Mouse (Mus musculus) testis, adult 2 months (tissue): ENCODE measurements around the gene Serpina3m.

Experiments used
- CTCF ChIP-seq: fragments of 200-500 bp; IDR thresholded peaks from 2 replicates; pipeline ENCODE4 v1.5.1; 2012; ENCODE audit warnings: low read depth, mild to moderate bottlenecking, inconsistent platforms, low read length, moderate library complexity; ENCODE audit not compliant: control insufficient read depth, insufficient read depth, insufficient replicate concordance
- POLR2A ChIP-seq: fragments of 200-500 bp; IDR thresholded peaks from 2 replicates; pipeline ENCODE4 v1.6.1; 2012; ENCODE audit warnings: low read depth, mild to moderate bottlenecking, inconsistent platforms, low read length, moderate library complexity; ENCODE audit not compliant: control insufficient read depth

DNA sequence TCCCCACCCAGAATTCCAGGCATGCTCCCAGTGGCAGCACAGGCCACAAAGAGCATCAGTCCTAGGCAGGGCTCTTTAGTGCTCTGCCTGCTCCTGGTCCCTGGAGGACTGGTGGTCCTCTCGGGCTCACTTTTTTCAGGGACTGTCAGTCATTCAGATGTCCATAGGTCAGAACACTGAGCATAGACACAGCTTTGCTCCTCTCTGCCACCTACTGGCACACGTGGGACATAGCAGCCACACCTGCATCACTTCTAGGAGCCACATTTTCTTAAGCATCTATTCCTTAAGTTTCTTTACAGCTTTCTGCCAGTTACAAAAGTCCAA lies 80.8 kb downstream of the Serpina3m start:
- TF ChIP-seq CTCF (peak; percentile 89; the same call in 1 of the 2 replicates), POLR2A (no peak)
